Mouse (Mus musculus): ENCODE measurements around the gene Bace2.

DNA sequence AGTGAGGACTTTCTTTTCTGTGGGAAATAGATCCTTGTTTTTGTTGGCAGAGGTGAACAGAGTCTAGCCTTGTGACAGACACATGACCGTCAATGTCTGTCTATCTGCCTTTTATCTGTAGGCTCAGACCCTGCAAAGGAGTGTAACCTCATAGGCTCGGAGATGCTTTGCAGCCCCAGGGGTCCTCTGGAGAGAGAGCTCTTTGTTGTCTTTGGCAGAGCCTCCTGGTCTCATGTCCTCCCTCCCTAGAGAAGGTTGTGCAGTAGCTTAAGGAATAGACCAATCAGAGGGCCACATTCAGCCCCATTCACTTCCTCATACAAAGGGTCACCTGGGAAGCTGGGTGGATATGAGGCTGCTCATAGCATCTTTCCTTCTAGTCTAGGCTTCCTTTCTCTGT lies 31.4 kb downstream of the Bace2 start:
- TF ChIP-seq TCF3 (IDR thresholded peaks at IDR 0.05; ENCODE audit: insufficient read length, low read depth) (no peak), POLR2AphosphoS2 (IDR thresholded peaks at IDR 0.05; ENCODE audit: insufficient read length, low read depth) (no peak)

Data from myocyte (in vitro differentiated cells).